Mouse (Mus musculus) liver, embryonic 14.5 days (tissue): Measurements from ENCODE around the gene Dnajc6.

Source experiments
- CTCF ChIP-seq: IDR thresholded peaks from 2 replicates; pipeline ENCODE4 v1.5.1; 2016; ENCODE audit warnings: antibody characterized with exemption, low read depth, control low read depth
- EP300 ChIP-seq: IDR thresholded peaks from 2 replicates; pipeline ENCODE4 v1.6.1; 2016; ENCODE audit warnings: antibody characterized with exemption, low read depth

- TF ChIP-seq CTCF (no peak), EP300 (no peak)
Measured at GRCm38 (mm10) chr4:101625278-101625677, 128.8 kb downstream of the Dnajc6 start.
